Mouse (Mus musculus): ENCODE results near the gene Gpcpd1. TPM values are rescaled to one million over a fixed set of nuclear protein-coding genes. Genes with fewer than 3 reads are reported as not detected.

Gpcpd1 gene
- 22.3 and 28.8 TPM in 2 replicates for polyA plus RNA-seq (2015; fragmentation: Nextera tagmentation; extraction: Ambion mirVana)

- no peak for ATAC-seq
- H3K4me2 ChIP-seq (replicated peaks) = no peak within 1 kb of the TSS
- H3K36me3 ChIP-seq = no peaks in the 10 kb centered on the region
- H3K4me3 ChIP-seq (replicated peaks) = no peak within 1 kb of the TSS
- H3K9ac ChIP-seq = no peak within 1 kb of the TSS
- no peaks in the 10 kb centered on the region for H3K27me3 ChIP-seq (replicated peaks)
- WGBS = 95% methylated on average over 7 of the region's 7 CpGs
- no peaks in the 10 kb centered on the region for H3K4me1 ChIP-seq (replicated peaks)
- no peaks in the 10 kb centered on the region for H3K9me3 ChIP-seq
- H3K27ac ChIP-seq = no peak within 1 kb of the TSS
Observed at GRCm38 (mm10) chr2:132587240-132587779, at the start of gene Gpcpd1. Gpcpd1 (minus strand) TSS chr2:132587729.

GRCm38 (mm10) chr2:132636534-132636933 is 49.0 kb upstream of the Gpcpd1 start:
- H3K9me3 ChIP-seq = no peaks in the 10 kb centered on the region
- ATAC-seq = no peak
- no peak overlapping the region for H3K4me3 ChIP-seq (replicated peaks)
- H3K27ac ChIP-seq = no peak overlapping the region
- no peaks in the 10 kb centered on the region for H3K4me1 ChIP-seq (replicated peaks)
- no peak overlapping the region for H3K4me2 ChIP-seq (replicated peaks)
- no peak overlapping the region for H3K9ac ChIP-seq
- H3K36me3 ChIP-seq = no peaks in the 10 kb centered on the region
- 78% methylated on average over 1 of the region's 1 CpGs for WGBS
- no peaks in the 10 kb centered on the region for H3K27me3 ChIP-seq (replicated peaks)

DNA sequence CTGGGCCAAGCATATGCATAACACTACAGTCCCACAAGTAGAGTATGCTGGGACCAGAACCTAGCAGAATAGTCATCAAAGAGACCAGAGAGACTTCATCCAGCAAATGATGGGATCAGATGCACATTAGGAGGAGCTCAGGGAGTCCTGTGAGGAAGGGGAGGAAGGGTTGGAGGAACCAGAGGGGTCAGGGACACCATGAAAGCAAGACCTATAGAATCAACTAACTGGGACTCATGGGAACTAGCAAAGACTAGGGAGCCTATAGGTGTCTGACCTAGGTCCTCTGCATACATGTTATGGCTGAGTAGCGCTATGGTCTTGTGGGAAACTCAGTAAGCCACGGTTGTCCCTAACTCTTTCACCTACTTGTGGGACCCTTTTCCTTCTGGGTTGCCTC is 41.1 kb upstream of the Gpcpd1 start:
- WGBS = 88% methylated on average over 2 of the region's 2 CpGs
- H3K4me1 ChIP-seq (replicated peaks) = no peaks in the 10 kb centered on the region
- no peaks in the 10 kb centered on the region for H3K27me3 ChIP-seq (replicated peaks)
- H3K36me3 ChIP-seq = no peaks in the 10 kb centered on the region
- H3K4me3 ChIP-seq (replicated peaks) = no peak overlapping the region
- no peak overlapping the region for H3K9ac ChIP-seq
- H3K9me3 ChIP-seq = no peaks in the 10 kb centered on the region
- H3K4me2 ChIP-seq (replicated peaks) = no peak overlapping the region
- no peak overlapping the region for H3K27ac ChIP-seq
- no peak for ATAC-seq

DNA sequence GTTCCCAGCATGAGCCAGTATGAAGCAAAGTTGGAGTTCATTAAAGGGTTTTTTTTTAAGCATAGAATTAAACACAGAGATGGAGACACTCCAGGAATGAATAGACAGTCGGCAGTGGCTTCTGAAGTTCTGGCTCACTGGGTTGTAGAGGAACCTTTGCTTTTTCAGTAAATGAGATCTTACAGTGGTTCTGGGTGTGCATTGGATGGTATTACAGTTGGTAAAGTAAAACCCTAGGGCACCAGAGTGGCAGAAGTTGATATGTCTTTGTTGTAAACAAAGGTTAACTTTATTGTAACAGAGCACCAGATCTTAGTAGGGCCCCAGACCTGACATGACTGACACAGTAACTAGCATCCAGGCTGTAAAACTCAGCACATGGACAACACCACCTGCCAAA is 35.6 kb upstream of the Gpcpd1 start:
- Histone ChIP-seq H3K27me3 (replicated peaks) (no peaks in the 10 kb centered on the region), H3K9me3 (no peaks in the 10 kb centered on the region), H3K4me1 (replicated peaks) (no peaks in the 10 kb centered on the region), H3K9ac (no peak overlapping the region), H3K4me3 (replicated peaks) (no peak overlapping the region), H3K4me2 (replicated peaks) (no peak overlapping the region), H3K36me3 (no peaks in the 10 kb centered on the region), H3K27ac (no peak overlapping the region)
- 70% methylated on average over 1 of the region's 1 CpGs for WGBS
- no peak for ATAC-seq

DNA sequence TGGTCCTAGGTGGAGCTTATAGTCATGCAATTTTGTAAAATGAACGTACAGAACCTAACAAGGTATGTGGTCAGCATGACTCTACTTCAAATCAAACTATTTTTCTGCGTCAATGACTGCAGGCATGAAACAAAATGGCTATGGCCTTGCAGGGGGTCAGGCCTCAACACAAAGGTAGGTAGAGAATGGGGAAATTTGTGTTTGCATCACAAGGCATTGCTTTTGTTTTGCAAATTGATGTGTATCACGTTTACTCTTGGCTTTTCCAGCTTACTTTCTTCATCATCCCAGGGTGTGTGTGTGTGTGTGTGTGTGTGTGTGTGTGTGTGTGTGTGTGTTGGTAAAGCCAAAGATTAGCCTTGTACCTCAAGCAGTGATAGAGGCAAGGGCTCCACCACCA is 30.2 kb upstream of the Gpcpd1 start:
- no peak for ATAC-seq
- Histone ChIP-seq H3K27me3 (replicated peaks) (no peaks in the 10 kb centered on the region), H3K4me1 (replicated peaks) (no peaks in the 10 kb centered on the region), H3K9me3 (no peaks in the 10 kb centered on the region), H3K36me3 (no peaks in the 10 kb centered on the region), H3K9ac (no peak overlapping the region), H3K4me3 (replicated peaks) (no peak overlapping the region), H3K27ac (no peak overlapping the region), H3K4me2 (replicated peaks) (no peak overlapping the region)
- 82% methylated on average over 3 of the region's 3 CpGs for WGBS

GRCm38 (mm10) chr2:132613581-132614188 is 26.2 kb upstream of the Gpcpd1 start:
- no peaks in the 10 kb centered on the region for H3K36me3 ChIP-seq
- 21% methylated on average over 5 of the region's 5 CpGs for WGBS
- no peaks in the 10 kb centered on the region for H3K9me3 ChIP-seq
- H3K27me3 ChIP-seq (replicated peaks) = no peaks in the 10 kb centered on the region
- H3K4me3 ChIP-seq (replicated peaks) = no peak overlapping the region
- no peak overlapping the region for H3K9ac ChIP-seq
- ATAC-seq = peak; percentile 98
- H3K4me1 ChIP-seq (replicated peaks) = no peaks in the 10 kb centered on the region
- no peak overlapping the region for H3K27ac ChIP-seq
- H3K4me2 ChIP-seq (replicated peaks) = no peak overlapping the region

DNA sequence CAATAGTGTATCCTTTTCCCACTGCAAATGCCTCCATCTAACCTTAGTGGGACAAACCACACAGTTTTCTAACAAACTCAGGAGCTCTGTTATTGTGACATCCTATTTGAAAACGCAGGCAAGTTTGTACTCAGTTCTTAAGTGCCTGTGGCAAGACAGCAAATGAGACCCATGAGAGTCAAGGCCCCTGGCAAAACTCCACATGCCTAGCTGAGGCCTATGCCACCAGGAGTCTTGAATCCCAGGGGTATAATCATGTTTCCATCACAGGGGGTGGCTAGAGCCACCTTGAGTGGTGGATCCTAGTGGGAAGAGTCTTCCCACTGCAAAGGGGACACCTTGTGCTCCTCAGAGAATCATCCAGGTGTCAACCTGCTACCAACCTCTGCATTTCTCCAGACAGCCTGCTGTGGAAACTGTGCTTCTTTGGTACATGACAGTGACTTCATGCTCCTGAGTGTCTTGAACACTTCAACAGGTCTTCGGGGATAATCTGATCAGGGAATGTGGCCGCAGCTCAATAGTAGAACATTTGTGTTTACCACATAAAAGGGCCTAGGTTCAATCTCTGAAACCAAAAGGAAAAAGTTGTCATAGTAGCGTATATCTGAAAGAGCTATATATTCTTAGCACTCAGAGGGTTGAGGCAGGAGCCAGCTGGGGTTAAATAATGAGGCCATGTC is 24.2 kb upstream of the Gpcpd1 start:
- 92% methylated on average over 4 of the region's 4 CpGs for WGBS
- no peak for ATAC-seq
- H3K4me1 ChIP-seq (replicated peaks) = no peaks in the 10 kb centered on the region; the same call in 1 of the 2 replicates
- H3K27ac ChIP-seq = no peak overlapping the region
- H3K9me3 ChIP-seq = no peaks in the 10 kb centered on the region
- no peak overlapping the region for H3K4me2 ChIP-seq (replicated peaks)
- H3K4me3 ChIP-seq (replicated peaks) = no peak overlapping the region
- H3K9ac ChIP-seq = no peak overlapping the region
- no peaks in the 10 kb centered on the region for H3K36me3 ChIP-seq
- H3K27me3 ChIP-seq (replicated peaks) = no peaks in the 10 kb centered on the region

DNA sequence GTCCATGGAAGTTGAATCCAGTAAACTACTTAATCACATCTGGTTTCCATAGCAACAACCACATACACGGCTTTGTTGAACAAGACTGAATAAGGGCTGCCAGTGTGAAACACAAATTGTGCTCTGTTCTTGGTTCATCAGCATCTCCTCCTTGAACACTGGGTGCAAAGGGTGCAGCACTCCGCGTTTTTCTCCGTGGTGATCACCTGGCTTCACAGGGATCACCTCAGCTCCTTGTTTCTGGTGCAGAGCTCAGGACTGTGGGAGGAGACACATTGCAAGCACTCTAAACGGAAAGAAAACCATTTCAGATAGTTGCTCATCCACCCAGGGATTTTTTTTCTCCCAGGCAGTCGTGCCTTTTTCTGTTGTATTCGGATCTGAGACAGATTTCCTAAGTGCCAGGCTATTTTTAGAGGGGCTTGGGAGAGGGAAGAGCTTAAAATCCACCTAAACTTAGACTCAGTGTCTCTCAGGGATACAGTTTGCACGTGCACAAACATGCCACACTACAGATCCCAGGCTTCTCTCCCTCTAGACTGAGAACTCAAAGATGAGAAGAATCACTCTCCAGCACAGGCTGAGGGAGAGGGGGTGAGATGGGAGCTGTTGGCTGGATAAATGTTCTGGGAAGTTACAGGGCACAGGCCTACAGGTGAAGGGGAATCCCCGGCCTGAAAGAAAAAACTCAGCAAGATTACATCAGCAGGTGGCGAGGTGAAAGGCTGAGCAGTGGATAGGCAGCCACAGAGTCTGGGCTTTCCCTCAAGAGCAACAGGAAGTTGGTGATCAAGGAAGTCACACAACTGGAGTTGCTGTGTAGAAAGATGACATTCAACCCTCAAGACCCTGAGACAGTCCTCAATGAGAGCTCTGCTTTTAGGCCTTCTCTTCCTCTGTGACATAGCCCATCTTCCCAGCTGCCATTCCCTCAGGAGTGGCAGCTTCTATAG is 19.9 kb upstream of the Gpcpd1 start:
- 37% methylated on average over 10 of the region's 10 CpGs for WGBS

DNA sequence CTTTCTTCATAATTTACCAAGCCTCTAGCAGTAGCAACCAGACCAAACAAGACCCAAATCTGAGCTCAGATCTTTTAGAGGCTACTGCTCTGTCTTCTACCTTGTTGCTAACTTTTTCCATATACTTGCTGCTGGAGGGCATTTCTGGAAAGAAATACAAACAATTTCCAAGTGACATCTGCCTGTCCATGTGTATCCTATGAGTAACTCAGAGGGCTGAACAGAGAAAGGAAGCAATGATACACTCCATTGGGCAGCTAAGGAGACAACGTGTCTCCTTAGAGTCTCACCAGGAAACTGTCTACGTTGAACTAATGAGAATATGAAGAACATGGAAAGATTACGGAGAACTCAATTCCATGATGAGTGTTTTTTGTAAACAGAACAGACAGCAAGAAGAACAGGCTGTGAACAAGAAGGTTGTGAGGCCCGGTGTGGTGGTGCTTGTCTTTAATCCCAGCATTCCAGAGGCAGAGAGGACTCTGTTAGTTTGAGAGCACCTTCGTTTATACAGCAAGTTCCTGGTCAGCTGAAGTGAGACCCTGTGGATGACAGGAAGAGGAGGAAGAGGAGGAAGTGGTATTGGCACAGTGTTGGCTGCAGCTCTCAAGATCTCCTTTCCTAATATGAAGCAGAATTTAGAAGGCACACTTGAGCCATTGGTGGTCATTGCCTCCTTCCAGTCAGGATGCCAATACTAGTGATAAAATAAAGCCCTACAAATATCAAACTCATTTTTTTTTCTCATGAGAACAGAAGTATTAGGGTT is 18.4 kb upstream of the Gpcpd1 start:
- H3K4me3 ChIP-seq (replicated peaks) = no peak overlapping the region
- H3K9me3 ChIP-seq = no peaks in the 10 kb centered on the region
- H3K27ac ChIP-seq = no peak overlapping the region
- no peak overlapping the region for H3K9ac ChIP-seq
- no peaks in the 10 kb centered on the region for H3K27me3 ChIP-seq (replicated peaks)
- no peaks in the 10 kb centered on the region for H3K36me3 ChIP-seq
- H3K4me2 ChIP-seq (replicated peaks) = no peak overlapping the region
- no peak for ATAC-seq
- WGBS = 63% methylated on average over 5 of the region's 5 CpGs
- H3K4me1 ChIP-seq (replicated peaks) = no peaks in the 10 kb centered on the region; the same call in 1 of the 2 replicates

More for the DNA sequence above, 19.9 kb upstream of the Gpcpd1 start:
- H3K4me3 ChIP-seq (replicated peaks) = no peak overlapping the region
- H3K9me3 ChIP-seq = no peaks in the 10 kb centered on the region
- H3K36me3 ChIP-seq = no peaks in the 10 kb centered on the region
- H3K9ac ChIP-seq = no peak overlapping the region
- no peaks in the 10 kb centered on the region for H3K27me3 ChIP-seq (replicated peaks)
- peak; percentile 47 for ATAC-seq
- no peaks in the 10 kb centered on the region; the same call in 1 of the 2 replicates for H3K4me1 ChIP-seq (replicated peaks)
- H3K4me2 ChIP-seq (replicated peaks) = no peak overlapping the region
- H3K27ac ChIP-seq = no peak overlapping the region

DNA sequence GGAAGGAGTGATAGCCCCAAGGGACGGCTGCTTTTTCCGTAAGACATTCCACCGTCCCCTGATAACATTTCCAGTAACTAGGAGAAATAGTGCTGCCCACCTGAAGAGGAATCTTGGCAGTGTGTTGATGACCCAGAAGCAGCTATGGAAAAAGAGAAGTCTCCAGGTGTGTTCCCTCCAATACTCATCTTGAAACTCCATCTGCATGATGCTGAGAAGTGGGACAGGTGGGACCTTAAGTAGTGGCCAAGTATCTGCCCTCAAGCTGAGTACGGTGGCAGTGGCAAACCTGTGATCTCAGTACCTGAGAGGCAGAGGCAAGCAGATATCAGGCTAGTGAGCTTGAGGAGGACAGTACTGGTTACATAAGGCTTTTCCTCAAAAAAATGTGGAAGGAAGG is 17.4 kb upstream of the Gpcpd1 start:
- Histone ChIP-seq H3K9me3 (no peaks in the 10 kb centered on the region), H3K4me3 (replicated peaks) (no peak overlapping the region), H3K27me3 (replicated peaks) (no peaks in the 10 kb centered on the region), H3K9ac (no peak overlapping the region), H3K4me2 (replicated peaks) (no peak overlapping the region), H3K27ac (no peak overlapping the region), H3K4me1 (replicated peaks) (no peaks in the 10 kb centered on the region; the same call in 1 of the 2 replicates), H3K36me3 (no peaks in the 10 kb centered on the region)
- no peak for ATAC-seq
- 86% methylated on average over 4 of the region's 4 CpGs for WGBS

- no peak overlapping the region for H3K27ac ChIP-seq
- no peaks in the 10 kb centered on the region for H3K9me3 ChIP-seq
- 79% methylated on average over 2 of the region's 2 CpGs for WGBS
- no peak for ATAC-seq
- no peaks in the 10 kb centered on the region for H3K27me3 ChIP-seq (replicated peaks)
- no peak overlapping the region for H3K9ac ChIP-seq
- no peak overlapping the region for H3K4me3 ChIP-seq (replicated peaks)
- H3K36me3 ChIP-seq = no peaks in the 10 kb centered on the region
- no peak overlapping the region for H3K4me2 ChIP-seq (replicated peaks)
- no peaks in the 10 kb centered on the region; the same call in 1 of the 2 replicates for H3K4me1 ChIP-seq (replicated peaks)
Observed at GRCm38 (mm10) chr2:132603706-132604105, 16.2 kb upstream of the Gpcpd1 start.
